In genomic region chr1:28102021-28102526, GRCm38 (mm10) we compare ENCODE assay signal across 12 mouse cellular contexts.
DNase-seq lines count a peak whose midpoint lies in the region.
"Had no signal": no experiment of that assay in that cellular context is flagged by ENCODE, and none has a peak within 500 bp of the region (broad histone marks: within the 10 kb centered on the region; RNA-seq: fewer than 3 reads in every experiment).

No protein-coding gene starts in this region.

- DNase-seq in left cerebral cortex, adult 11 months (ENCODE audit: low spot score), result peak; percentile 2
- no peak for DNase-seq in left cerebral cortex, adult 8-10 months (ENCODE audit: low spot score in 2 of 2)
- peak; percentile 37 for DNase-seq in cerebellum, adult 11 months
- peak; percentile 70 for DNase-seq in cerebellum, adult 9-11 months
- peak; percentile 22 for DNase-seq in left cerebral cortex, postnatal 4 days
- no peak for DNase-seq in yolk sac, embryonic 10.5 days (ENCODE audit: low spot score)
- no peak for DNase-seq in thymus, adult 18-20 months
- DNase-seq: adrenal gland, postnatal 14 days; B cell, adult 2 months; gastrocnemius, adult 2 months; heart, adult 2 months; thymus, postnatal 4 days had no signal

- intact Hi-C loops in left cerebral cortex, postnatal 4 days (cut with DNase I), result no loop called here

Comparison
In these comparisons a context has a peak if more than half of its experiments do, and no peak if none do; other contexts are left out.
1. DNase-seq: peak in left cerebral cortex, adult 11 months (single experiment), cerebellum, adult 11 months (single experiment), cerebellum, adult 9-11 months (single experiment) and left cerebral cortex, postnatal 4 days (single experiment); none in left cerebral cortex, adult 8-10 months (0 of 2), yolk sac, embryonic 10.5 days (single experiment) and thymus, adult 18-20 months (0 of 2).